Mouse (Mus musculus) thymus, postnatal 0 days (tissue): Measurements from ENCODE around the gene Satb2. TPM values are rescaled to one million over a fixed set of nuclear protein-coding genes. Genes with fewer than 3 reads are reported as not detected.

ENCODE experiments used
- DNase-seq: peaks from one replicate; pipeline ENCODE4 v3.0.0-alpha.2; 2015; ENCODE audit warnings: low spot score
- polyA plus RNA-seq: library from polyadenylated mRNA; unstranded; fragments of >200 nt; fragmentation: Nextera tagmentation; extraction: Ambion mirVana; gene quantifications from 2 replicates; pipeline ENCODE4 v1.2.1, GENCODE M21; 2015

Satb2 gene
- polyA plus RNA-seq, 1 experiment from 2014 or later = 0.14 TPM

DNA sequence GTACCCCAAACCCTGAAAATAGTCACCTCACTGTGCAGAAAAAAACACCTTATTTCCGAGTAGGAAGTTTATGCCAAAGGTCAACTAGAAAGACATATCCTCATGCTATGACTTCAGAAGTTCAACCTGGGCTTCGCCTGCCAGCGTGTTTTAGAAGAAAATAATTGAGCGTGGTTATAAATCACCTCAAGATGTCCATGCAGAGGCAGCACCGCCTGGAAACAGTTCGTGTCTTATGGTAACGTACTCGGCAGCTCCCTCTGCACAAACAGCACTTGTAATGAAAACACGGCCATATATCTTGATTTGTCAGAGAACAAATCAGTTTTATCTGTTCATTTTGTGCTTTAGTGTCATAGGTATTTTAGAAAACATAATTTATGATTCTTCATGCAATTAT lies 44.6 kb downstream of the Satb2 start:
- no peak for DNase-seq

DNA sequence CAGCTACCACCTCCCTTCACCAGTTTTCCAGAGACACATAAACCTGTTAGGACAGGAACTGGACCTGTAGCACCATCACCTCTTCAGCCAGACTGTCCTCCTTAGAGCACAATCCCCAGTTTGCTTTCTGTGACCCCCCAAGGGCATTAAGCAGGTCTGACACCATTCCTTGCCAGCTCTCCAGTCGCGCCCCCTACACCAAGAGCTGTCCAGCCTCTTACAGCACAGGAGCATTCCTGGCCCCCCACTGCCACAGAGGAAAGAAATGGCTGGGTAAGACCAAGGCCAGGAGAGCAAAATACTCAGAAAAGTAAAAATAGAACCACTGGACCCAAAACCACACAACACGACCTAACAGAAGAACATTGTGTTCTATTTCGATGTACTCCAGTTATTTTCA lies 48.4 kb downstream of the Satb2 start:
- DNase-seq = no peak

DNA sequence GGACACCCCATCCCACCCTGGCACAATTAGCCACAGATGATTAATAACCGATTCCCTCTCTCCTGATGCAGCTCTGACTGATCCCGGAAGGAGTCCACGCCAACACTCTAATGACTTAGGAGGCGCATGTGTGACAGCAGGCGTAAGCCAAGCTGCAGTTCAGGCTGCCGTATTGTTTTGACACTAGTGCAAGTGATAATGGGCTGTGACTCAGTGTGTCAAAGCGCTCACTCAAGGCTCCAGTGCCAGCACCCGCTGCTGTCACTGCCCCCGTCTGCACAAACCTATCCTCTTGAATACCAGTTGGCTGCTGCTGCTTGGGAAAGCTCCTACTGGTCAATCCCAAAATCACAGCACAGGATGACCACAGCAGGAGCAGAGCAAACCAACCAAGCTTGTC lies 49.7 kb downstream of the Satb2 start:
- DNase-seq = no peak

DNA sequence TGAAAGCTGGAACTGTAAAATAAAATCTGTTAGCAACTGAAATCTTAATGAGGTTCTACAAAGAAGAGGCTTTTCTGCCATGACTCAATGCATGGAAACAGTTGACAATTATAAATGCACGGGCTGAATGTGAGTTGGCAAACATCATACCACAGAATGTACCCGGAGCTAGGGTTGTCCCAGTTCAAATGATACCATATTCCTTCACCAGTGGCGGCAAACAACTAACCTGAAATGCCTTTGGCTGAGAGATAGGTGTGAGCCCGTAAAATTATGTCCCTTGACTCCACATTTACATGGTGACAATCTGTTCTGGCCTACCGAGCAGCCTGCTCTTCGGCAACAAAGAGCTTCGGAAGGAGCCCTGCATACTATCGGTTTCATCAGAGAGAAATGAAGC lies 58.0 kb downstream of the Satb2 start:
- DNase-seq = no peak

DNA sequence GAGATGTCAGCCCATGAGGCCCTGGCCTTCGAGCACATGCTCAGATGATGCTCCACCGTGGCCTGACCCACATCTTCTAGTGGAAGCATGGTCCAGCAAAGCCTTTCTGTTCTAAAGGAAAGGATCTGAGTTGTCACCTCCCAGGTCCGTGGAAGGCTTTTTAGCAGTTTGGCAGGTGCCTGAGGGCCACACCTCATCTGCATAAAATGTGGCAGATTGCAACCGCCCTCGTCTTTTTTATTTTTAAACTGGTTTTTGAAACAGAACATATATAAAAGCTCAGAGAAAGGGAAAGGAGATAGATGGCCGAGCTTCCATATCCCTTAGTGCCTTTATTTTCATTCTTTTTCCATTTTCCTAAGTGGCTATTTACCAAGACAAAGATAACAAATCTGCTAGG lies 64.2 kb downstream of the Satb2 start:
- no peak for DNase-seq

DNA sequence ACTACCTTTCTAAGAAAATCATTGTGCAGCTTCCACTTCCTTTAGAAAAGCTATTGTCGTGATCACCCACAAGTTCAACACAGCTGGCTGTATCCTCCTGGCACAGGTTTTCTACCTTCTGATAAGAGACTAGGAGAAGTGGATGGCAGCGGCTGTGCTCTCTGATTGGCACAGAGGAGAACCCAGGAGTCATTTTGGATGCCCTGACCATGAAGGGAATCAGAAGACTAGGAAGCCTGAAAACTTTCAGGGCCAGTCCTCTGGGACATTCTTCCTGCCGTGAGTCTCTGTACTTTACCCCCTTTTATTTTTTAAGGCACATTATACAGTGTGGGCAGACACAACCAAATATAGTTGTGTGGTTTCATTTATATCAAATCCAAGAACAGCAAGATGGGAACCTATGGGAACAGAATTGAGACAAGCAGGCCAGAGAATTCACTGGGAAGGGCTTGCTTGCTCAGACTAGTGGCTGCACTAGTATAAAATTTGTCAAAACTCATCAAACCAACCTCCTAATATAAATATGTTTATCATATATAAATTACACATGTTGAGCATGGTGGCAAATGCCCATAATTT lies 77.7 kb downstream of the Satb2 start:
- no peak for DNase-seq

DNA sequence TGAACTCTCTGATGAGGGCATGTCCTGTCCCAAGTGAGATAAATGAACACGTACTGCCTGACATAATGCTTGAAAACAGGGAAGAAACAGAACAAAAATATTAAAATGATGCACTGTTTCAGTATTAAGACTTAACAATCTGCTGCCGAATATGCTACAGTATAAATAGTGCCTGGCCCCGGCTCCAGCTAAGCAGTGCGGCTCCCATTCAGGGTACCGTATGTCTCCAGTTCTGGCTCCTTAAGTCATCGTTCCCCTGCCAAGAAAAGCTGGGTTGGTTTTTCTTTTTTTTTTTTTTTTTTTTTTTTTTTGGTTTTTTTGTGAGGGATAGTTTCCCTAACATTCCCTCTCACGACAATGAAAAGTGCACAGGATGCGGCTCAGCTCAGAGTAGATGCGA lies 78.3 kb downstream of the Satb2 start:
- DNase-seq = no peak

DNA sequence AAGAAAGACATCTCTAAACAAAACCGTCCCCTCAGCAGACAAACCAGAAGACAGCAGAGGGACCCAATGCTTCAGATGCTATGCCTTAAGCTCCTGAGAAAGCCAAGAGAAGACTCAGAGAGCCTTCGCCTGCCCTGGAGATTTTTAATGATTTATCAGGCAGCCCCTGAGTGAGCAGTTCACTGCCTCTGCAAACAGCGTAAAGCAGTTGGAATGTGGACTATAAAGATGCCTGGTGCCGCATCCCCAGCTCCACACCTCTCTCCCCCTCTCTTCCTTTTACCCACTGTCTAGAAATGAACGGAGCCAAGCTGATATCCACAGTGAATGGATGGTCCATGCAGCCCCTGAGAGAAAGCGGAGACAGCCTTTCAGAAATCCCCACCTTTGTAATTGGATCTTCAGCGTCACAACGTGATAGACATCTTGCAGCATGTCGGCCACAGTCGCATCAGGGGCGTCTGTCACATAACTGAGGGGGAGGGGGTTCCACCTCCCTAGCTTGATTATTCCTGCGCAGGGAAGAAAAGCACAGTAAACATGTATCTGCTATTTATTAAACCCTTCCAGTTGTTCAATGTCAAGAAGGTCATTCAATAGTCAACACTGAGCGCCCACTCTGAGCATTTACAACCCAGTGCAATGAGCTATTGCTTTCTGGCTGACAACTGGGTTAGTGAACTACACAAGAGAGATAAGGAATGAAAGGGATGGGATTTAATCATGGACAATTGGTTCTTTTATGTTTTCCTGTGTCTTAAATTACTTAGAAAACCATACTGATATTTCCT lies 79.6 kb downstream of the Satb2 start:
- no peak for DNase-seq

DNA sequence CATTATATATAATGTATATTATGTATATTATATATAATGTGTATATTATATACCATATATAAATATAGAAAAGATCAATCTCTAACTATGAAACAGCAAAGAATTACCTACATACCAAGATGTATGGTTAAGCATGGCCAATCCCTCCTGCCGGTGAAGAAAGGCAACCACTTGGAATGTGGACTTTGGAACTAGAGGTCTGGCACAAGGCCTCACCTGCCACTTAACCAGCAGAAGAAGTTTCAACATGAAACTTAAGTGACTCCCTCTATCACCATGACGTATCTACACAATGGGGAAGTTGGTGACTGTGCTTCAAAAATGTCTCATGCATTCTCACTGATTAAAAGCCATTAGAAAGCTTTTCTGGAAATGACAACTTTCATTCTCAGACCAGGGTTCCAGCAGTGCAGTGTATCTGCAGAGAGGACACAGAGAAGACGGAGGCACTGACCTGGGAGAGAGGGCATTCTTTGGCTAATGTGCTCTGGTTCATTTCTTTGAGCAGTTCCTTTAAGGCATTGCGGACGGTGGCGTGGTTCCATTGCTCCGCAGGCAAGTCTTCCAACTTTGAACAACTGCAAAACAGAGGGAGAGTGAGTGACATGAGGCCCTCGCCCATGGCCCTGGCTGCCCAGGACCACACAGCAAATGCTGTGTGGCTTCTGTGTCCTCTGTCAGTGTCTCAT lies 80.8 kb downstream of the Satb2 start:
- DNase-seq = no peak

DNA sequence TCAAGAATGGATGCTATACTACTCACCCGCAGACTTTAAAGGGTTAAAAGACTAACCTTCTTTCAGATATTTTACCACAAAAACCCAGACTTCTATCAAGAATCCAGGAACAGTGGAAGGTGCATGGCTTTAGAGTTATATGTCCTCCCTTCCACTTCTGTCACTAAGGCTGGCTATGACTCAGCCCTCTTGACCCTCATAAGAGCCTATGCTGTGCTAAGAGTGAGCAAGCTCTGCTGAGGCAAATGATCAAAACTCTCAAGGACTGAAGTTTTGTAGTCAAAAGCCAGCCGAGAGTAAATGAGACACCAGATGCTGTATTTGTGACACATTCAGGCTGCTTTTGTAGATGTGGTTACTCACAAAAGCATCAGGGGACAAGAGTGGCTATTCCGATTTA lies 81.8 kb downstream of the Satb2 start:
- DNase-seq = no peak

DNA sequence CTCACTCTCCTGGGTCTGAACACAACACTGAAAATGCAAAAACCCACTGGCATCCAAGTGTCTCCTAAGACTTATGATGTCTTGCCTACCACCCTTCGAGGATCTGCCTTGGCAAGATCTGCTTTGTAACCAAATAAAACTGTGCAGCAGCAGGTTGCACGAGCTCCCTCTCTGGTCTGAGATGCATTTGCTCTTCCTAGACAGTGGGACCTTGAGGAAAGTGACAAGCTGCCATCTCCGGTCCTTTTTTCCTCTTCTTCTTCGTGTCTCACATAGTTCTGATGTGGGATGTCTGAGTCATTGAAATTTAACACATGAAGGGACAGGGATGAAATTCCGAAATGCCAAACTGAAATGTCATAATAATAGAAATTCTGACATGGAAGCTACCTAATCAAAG lies 85.7 kb downstream of the Satb2 start:
- DNase-seq = no peak

DNA sequence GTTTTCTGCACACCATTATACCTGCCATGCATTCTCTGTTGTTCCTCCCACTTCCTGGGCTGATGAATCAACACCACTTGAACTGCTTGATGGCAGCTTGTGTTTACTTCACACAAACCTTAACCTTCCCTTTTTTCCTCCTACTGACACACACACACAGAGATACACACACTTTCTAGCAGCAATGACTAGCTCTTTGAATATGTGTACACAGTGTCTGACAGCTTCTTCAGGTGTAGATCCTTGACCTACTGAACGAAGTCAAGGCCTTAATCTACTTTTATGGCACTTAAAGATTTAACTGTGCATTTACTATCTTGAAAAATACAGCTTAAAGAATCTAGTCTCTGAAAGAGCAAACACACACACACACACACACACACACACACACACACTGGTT lies 89.5 kb downstream of the Satb2 start:
- DNase-seq = no peak

DNA sequence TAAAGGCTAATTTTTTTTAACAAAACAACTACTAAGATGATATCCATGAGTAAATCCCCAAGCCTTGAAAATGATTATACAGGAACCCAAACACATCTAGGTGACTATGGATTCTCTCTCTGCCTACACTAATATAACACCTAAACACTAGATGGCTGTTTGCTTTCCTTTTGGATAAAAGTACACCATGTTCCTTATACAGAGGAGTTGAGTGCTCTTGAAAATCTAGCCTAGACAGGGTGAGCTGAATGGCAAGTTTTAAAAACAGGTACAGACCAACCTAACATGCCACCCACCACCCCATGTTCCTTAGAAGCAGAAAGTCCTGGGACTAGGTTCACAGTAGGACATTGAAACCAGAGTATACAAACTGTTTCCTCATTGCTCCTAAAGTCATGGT lies 90.9 kb downstream of the Satb2 start:
- no peak for DNase-seq

DNA sequence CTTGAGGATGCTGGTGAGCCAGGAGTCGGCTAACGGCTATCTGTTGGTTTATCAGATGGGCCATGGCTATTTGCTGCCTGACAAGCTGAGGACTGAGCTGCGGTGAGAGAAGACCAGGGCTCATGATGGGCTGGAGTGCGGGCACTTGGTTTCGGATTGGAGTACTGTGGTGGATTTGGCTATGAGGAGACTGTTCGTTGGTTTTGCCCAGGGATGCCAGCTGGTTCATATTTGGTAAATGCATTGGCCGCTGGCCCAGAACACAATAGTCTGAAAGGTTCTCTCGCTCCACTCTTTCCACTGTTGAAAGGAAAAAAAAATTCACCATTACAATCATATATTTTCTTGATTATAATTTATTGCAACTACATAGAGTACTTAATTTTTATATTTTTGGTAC lies 107.0 kb downstream of the Satb2 start:
- no peak for DNase-seq

DNA sequence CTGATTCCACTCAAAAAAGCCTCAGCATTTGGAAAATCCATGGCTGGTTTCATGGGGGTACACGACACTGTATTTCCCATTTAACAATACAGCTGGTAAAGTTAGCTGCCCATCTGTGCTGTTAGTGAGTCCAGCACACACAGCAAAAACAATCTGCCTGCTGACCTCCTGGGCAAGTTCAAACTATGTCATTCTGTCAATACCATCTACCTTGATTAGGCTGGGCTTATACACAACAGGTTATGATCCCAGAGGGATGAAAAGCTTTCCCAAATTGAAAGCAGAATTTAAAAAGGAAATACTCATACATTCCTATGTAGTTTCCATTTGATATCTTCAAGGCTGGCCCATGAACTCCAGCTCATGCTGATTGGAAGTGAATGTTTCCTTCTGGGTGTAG lies 113.2 kb downstream of the Satb2 start:
- no peak for DNase-seq

DNA sequence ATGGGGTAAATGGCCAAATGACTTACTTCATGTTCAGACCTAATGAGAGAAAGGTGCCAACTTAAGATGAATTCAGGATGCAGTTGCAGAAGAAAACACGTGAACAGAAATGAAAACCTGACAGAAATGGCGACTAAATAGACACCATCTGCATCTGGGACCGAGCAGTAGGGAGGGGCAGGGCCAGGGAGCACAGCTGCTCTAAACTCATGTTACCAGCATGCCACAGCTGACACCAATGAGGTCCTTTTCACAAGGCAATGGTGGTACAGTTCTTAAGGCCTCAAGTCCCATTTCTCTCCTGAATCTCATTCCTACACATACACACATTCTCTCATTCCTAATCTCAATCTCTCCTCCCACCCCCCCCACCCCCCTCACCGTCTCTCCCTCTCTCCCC lies 115.7 kb downstream of the Satb2 start:
- DNase-seq = no peak

DNA sequence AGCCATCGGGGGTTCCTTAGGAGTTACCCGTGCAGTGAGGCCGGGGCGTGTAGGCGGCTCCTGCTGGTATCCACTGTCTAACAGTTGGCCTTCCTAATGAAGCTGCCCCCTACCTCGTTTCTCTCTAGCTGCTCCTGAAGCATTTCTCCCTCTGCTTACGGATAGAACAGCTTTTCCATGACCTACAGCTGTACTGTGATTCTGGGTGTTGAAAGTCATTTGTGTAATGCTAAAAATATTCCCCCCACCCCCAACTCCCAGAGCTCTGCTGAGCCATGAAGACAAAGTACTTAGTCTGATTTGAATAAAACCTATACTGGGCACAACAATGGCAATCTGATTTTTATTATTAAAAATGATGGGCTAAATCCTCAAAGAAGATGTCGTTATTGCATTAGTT lies 121.2 kb downstream of the Satb2 start:
- no peak for DNase-seq

DNA sequence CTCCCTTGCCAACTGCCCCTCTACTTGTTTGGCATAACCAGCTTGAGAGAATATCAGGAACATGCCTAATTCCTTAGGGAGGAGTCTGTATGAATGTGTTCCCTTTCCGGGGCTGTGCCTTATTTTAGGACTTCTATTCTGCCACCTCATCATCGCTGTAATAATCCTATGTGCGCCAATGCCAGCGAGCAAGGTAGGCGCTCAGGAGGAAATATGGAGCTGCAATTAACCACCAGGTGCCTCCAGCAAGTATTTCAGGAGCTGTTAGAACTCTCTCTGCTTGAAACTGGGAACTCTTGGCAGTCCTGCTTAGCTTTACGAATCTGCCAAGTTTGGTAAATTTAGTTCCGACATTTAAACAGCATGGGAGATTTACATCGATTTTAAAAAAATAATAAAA lies 128.0 kb downstream of the Satb2 start:
- no peak for DNase-seq

DNA sequence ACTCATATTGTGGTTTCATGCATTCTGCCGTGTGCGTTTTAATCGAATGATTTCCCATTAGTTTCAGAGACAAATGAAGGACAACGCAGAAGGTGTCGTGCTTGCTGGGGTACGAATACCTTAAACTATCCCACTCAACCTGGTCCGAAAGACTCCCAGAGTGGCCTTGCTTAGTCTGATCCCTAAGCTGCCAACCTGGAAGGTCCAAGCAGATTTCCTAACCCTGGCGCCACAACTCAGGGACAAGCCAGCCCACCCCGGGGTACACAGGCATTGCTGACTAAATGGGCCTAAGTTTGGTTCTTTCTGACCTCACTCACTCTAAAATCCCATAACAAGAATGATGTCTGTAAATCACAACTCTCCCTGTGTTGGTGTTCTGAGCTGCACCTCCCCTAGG lies 132.1 kb downstream of the Satb2 start:
- DNase-seq = no peak

DNA sequence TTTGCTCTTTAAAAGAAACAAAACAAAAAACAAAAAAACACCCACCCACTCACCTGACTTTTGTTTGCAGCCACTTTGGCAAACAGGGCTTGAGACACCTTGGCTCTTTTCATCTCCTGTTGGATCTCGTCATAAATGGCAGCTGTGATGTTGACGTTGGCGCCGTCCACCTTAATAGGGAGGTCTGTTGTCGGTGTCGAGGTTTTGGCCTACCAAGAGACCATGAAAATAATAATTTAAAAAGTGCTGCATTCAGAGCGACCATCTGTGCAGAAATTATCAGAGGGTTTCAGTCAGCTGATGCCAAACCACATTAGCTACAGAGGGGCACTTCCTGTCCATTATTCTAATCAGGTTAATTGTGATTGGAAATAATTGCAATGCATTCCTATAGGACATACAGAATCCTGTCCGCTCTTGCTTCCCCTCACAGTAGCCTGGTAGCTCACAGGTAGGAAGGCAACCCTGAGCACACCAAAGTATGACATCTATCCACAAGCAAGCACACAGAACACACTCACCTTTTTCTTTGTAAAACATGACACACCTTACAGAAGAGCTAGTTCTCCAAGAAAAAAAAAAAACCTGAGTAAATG lies 132.8 kb downstream of the Satb2 start:
- no peak for DNase-seq

DNA sequence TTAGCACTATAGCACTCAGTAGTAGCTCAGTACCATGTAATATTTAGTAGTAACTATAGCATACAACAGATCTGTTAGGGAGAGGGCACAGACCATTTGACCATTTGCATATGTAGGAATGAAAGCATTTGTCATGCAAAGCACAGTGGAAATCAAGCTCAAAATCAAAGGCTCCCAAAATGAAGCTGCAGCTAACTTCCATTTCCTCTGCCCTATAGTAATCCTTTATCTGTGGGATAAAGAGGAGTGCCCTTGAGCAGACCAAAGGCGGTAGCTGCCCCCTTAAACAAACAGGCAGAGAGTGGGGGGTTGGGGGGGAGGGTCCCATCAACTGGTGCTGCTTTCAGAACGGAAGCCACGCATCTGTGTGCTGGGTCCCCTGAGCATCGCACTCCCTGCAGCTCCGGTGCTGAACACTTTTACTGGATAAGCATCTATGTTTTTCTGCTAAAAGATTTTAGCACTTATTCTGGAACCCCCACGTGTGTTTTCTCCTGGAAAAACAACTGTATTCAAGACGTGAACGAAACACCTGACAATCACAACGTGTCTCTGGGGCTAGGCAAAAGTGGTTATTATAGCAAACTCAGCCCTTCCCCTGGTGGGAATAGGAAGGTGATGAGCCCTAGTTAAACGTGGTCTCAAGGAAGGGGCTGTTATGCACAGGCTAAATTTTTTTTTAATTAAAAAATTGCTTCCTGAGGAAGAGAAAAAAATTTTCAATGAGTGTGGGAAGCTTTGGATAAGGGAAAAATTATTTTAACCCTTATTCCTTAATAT lies 133.7 kb downstream of the Satb2 start:
- DNase-seq = no peak

DNA sequence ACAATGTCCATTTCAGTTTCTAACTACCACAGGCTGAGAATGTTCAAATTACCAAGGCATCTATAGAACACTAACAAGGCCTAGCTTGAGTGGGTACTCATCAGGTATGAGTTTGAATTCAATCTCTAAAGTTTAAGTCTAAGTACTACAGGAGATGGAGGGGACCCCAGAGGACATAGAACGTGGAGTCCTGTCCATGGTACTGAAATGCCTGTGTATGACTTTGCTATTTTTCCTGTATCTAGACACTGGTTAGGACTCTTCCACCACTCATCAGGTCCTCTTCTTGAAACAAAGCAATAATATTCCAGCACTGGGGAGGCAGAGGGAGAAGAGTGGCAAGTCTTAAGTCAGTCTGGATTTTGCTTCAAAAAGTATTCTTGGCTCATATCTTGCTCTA lies 139.5 kb downstream of the Satb2 start:
- peak; percentile 4 for DNase-seq
